Mouse (Mus musculus): ENCODE measurements around the gene Sez6.

Sez6 gene

GRCm38 (mm10) chr11:77906097-77906687 lies 24.4 kb upstream of the Sez6 start:
- no peak for DNase-seq (ENCODE audit: low spot score)

DNA sequence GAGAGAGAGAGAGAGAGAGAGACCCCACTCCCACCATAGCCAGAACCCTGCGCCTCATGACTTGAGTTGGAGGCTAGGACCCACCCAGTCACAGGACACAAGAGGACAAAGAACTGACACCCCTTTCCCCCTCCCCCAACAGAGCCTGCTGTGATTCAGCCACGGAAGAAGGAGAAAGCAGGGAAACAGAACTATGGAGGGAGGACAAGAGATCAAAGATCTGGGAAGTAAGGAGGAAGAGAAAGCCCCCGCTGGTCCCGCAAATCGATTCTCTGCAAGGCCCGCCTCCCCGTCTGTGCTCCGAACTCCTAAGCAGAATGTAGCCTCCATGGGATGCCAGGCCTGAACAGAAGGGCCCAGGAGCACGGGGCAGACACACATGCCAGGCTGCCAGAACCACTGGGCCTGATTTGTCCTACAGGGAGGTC lies 23.8 kb upstream of the Sez6 start:
- DNase-seq (ENCODE audit: low spot score) = peak; percentile 54

GRCm38 (mm10) chr11:77908468-77908867 lies 22.1 kb upstream of the Sez6 start:
- DNase-seq (ENCODE audit: low spot score) = no peak

GRCm38 (mm10) chr11:77909376-77909775 lies 21.2 kb upstream of the Sez6 start:
- DNase-seq (ENCODE audit: low spot score) = no peak

- DNase-seq (ENCODE audit: low spot score) = no peak
Observed at GRCm38 (mm10) chr11:77909776-77910175, 20.8 kb upstream of the Sez6 start.

GRCm38 (mm10) chr11:77913505-77913904 lies 17.1 kb upstream of the Sez6 start:
- DNase-seq (ENCODE audit: low spot score) = no peak

GRCm38 (mm10) chr11:77914598-77915260 lies 15.9 kb upstream of the Sez6 start:
- no peak for DNase-seq (ENCODE audit: low spot score)

- DNase-seq (ENCODE audit: low spot score) = no peak
Observed at GRCm38 (mm10) chr11:77916741-77917140, 13.9 kb upstream of the Sez6 start.

DNA sequence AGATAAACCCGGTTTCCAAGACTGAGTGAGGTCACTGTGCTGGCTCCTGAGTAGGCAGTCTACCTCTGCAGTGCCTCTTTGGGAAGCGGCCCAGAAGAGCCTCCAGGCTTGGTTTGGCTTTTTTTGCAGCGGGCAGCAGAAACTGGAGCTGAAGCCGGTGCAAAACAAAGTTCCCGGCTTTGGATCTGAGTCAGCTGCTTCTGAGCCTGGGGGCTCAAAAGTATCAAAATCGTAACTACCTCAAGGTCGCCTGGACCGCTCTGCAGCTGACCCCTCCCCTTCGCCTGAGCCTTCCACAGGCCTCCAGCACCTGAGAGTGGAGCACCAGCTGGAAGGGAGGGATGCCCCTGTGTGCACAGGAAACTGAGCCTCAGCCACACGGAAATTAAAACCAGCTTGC lies 13.4 kb upstream of the Sez6 start:
- no peak for DNase-seq (ENCODE audit: low spot score)

DNA sequence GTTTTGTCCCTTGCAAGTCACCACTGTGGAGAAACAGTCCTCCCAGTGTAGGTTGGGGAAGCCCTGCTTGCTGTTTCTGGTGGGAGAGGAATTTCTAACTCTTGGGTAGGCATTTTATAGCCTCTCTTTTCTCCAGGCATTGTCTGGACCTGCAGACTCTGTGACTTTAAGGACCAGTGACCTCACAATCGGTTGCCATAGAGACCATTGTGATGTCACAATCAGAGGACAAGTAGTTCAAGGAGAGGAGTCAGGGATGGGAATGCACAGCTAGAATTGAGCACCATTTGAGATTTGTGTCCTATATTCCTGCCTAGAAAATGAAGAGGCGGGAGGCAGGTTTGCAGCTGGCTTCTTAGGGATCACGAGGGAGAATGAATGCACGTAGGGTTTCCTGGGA lies 7.3 kb upstream of the Sez6 start:
- no peak for DNase-seq (ENCODE audit: low spot score)

DNA sequence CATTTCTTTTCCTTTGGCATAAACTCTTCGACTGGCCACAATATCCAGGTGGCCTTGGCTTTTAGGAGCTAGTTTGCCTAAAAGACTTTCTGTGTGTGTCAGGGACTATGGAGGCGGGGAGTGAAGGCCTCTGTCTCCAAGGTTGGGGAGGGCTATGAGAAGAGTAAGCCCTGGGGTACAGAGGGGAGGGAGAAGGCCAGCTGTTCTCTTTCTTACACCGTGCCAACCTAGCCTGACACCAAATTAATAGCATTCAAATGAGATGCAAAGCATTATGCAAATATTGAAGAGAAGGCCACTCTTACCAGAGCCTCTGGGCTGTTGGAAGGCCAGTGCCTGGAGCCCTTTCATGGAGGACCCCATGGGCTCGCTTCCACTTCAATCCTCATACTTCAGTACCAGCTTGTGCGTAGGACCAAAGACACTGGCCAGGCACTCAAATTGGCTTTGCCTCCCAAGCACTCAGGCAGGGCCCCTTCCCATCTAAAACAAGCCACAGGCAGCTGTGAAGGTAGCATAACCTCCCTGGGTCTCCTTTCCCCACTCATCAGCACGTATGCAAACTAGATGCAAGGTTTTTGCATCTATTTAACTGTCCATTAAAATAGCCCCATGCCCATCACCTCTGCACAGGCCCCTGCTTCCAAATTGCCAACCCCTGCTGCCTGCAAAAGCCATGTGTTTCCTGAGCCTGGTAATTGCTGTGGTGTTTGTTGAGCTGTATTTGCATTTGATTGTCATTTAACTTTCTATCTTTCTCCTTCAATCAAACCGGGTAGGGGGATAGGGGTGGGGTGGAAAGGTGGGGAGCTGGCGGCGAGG lies 4.6 kb upstream of the Sez6 start:
- no peak for DNase-seq (ENCODE audit: low spot score)

- no peak for DNase-seq (ENCODE audit: low spot score)
Observed at GRCm38 (mm10) chr11:77926666-77927065, 3.9 kb upstream of the Sez6 start.

DNA sequence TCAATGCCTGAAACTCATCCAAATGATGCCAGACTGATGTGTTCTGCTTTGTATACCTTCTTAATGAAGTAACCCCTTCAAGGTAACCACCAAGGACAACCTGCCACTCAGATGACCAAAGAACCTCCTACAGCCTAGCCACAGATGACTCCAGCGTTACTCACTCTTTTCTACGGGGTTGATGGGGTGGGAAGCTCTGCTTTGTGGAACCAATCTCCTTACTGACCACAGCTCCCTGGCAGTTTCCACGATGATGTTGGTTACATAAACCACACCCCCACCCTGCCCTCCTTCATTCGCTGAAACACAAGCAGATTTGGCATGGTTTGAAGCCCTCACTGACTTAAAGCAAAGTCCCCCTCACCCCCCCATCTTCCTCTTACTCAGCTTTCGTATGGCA lies 2.8 kb upstream of the Sez6 start:
- no peak for DNase-seq (ENCODE audit: low spot score)

GRCm38 (mm10) chr11:77931541-77932433 lies 1.2 kb downstream of the Sez6 start:
- DNase-seq (ENCODE audit: low spot score) = peak; percentile 24

GRCm38 (mm10) chr11:77932576-77932975 lies 2.0 kb downstream of the Sez6 start:
- no peak for DNase-seq (ENCODE audit: low spot score)

DNA sequence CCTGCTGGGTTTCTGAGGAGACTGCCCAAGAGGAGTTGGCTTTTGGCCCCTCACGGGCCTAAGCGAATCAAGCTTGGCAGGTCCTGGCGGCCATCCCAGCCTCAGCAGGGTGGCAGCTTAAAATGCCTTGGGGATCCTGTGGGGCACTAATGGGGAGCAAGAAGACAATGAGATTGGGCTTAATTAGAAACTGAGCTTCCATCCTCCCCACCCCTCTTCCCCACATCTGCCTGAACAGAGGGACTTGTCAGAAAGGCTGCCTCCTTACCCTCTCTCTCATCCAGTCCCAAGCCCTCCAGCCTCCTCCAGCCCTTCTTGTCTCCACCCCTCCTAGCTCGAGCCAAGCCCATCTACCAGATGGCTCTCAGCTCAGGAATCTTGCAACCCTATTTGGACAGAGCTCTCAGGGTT lies 3.5 kb downstream of the Sez6 start:
- peak; percentile 52 for DNase-seq (ENCODE audit: low spot score)

DNA sequence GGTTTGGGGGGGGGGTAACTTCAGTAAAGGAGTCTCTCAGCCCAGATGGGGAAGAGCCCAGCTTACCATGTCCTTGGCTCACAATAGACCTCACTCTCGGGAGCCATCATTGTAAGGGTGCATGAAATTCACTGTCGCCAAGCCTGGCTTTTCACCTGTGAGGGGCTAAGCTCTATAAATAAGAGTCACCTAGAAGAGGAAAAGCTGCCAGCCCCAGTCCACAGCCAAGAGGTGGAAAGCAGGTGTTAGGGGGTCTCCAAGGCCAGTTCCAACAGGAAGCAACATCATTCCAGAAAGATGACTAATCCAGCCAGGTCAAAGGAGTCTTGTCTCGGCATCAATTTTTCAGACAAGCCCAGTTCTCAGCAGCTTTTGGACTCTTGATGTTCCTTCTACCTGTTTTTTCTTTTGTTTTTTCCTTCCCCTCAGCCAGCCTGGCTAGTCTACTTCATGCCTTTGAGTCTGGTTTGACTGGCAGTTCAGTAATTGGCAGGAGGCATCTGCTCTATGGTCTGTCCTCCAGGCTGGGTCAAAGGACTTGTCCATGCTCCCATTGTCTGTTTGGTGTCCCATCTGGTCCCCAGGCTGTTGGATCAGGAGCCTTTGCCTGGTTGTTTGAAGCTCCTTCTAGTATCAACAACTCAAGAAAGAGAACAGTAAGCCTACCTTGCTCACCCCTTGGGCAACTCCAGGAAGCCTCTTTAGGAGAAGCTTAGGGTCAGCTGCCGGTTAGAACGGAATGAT lies 4.1 kb downstream of the Sez6 start:
- DNase-seq (ENCODE audit: low spot score) = no peak

DNA sequence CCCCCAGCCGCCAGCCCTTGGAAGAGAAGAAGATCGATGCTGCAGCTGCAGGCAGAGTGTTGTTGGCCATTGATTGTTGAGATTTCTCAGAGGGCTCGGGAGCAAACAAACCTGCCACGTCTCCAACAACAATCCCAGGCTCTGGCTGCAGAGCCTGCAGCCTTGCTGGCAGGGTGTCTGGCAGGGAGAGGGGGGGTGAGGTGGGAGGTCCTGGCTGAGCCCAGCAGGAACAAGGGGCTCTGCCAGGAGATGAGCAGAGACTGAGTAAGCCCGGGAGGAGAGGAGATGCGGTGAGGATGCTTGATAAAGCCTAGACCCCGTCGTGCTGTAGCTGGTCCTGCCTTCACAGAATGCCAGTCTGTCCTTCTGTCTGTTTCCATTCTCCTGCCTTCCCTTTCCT lies 6.2 kb downstream of the Sez6 start:
- DNase-seq (ENCODE audit: low spot score) = no peak

DNA sequence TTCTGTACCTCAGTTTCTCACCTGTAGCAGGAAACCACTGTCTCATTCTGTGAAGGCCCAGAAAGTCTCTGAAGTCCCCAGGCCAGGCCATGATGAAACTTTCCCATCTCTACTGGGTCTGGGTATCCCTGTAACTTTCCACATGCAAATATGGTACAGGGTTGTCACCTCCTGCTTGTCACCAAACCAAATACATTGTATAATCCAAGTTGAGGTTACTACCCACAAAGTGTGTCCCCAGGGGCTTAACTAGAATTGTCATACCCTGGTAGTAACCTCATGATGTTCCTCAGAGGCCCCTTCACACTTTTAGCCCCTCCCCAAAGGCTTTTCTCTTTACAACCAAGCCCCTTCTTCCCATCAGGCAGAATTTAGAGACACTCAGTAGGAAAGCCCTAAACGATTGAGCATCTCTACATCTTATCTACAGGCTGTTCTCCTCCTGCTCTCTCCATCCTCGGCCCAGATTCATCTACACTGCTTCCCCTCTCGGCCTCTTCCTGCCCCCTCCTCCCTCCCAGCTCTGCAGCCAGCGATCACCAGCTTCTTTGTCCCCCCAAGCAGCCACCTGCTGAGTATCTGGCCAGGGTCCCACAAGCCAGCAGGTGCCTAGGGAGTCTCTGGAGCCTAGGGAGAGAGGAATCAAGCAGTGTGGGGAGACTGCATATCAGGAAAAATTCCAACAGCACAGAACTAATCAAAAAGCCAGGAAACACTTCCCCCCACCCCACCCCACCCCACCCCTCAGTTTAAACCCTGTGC lies 7.2 kb downstream of the Sez6 start:
- DNase-seq (ENCODE audit: low spot score) = no peak

DNA sequence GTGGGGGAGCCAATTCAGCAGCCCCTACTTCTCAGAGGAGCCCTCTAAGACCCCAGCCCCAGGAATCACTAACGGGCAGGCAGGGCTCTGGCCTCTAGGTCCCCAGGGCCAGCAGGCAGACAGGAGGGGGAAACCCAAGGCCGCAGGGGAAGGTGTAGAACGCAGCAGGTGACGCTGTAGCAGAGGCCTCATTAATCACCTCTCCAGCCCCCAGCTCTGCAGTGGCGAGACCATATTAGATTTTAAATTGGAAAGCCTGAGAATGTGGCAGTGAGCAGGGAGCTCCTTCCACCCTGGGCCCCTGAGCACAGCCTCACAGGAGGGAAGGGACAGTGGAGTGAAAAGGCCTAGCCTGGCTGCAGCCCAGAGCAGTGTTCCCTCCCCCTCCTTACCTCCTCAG lies 11.6 kb downstream of the Sez6 start:
- DNase-seq (ENCODE audit: low spot score) = no peak

- DNase-seq (ENCODE audit: low spot score) = peak; percentile 54
Observed at GRCm38 (mm10) chr11:77947860-77948259, 17.3 kb downstream of the Sez6 start.
